ENCODE assay signal across 9 mouse cellular contexts in the genomic region with DNA sequence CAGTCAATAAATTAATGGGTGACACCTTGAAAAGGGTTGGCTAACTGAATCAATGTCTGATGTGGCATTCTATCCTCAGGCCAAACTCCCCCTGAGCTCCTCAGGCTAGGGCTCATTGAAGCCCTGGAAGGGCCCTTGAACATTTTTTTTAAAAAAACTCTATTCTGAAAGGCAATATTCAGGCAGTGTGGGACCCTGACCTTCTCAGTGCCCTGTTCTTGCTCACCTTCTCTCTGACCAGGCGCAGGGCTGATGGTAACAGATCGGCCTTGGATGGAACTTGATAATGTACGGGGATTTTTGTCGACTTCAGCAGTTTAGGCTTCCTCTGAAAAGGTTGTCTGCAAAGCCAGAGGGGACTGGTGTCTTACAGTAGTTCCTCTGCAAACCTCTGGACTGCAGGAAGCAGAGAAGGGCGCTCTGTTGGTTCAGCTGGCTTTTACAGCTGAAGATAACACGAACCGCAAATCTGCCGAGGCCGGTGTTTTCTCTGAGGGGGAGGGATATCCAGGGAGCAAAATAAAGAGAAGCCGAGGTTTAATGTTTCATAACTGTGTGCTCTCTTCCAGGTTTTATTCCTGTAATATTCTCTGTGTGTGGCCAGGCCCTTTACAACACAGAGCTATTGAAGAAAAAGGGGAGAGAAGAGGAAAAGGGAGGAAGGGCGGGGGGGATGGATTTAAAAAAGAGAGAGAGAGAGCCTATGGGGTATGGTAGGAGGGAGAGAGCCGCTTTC.
DNase-seq lines count a peak whose midpoint lies in the region; ATAC-seq and TF ChIP-seq lines count a peak whose summit lies in the region.
"Had no signal": no experiment of that assay in that cellular context is flagged by ENCODE, and none has a peak within 500 bp of the region (broad histone marks: within the 10 kb centered on the region; RNA-seq: fewer than 3 reads in every experiment).

No protein-coding gene starts in this region.

- no peaks in the 10 kb centered on the region for H3K9me3 ChIP-seq in hindbrain, embryonic 11.5 days (ENCODE audit: control insufficient read depth, low read length)
- no peaks in the 10 kb centered on the region for H3K9me3 ChIP-seq in hindbrain, embryonic 13.5 days
- peaks cover 6% of the 10 kb centered on the region; the same call in 1 of the 2 replicates for H3K9me3 ChIP-seq in embryonic facial prominence, embryonic 14.5 days (ENCODE audit: control insufficient read depth, low read length)
- H3K9me3 ChIP-seq in midbrain, embryonic 15.5 days: no peaks in the 10 kb centered on the region
- H3K9me3 ChIP-seq: hindbrain, embryonic 15.5 days had no signal

- WGBS in hindbrain, embryonic 11.5 days: 63% methylated on average over 12 of the region's 12 CpGs
- WGBS in hindbrain, embryonic 13.5 days: 69% methylated on average over 12 of the region's 12 CpGs
- 15% methylated on average over 12 of the region's 12 CpGs for WGBS in embryonic facial prominence, embryonic 14.5 days
- WGBS in midbrain, embryonic 15.5 days: 49% methylated on average over 12 of the region's 12 CpGs
- WGBS in lung, adult 2 months: 36% methylated on average over 12 of the region's 12 CpGs

- TF ChIP-seq CTCF in lung, adult 2 months (IDR thresholded peaks at IDR 0.05; ENCODE audit: insufficient read depth, low read length): no peak

- no peaks in the 10 kb centered on the region for H3K36me3 ChIP-seq in hindbrain, embryonic 11.5 days (ENCODE audit: control insufficient read depth, insufficient read depth, low read length)
- no peaks in the 10 kb centered on the region for H3K36me3 ChIP-seq in hindbrain, embryonic 13.5 days
- H3K36me3 ChIP-seq in embryonic facial prominence, embryonic 14.5 days (ENCODE audit: control insufficient read depth, insufficient read depth, low read length): no peaks in the 10 kb centered on the region
- H3K36me3 ChIP-seq in midbrain, embryonic 15.5 days (replicated peaks): no peaks in the 10 kb centered on the region
- H3K36me3 ChIP-seq: hindbrain, embryonic 15.5 days had no signal

- peak; percentile 29 for DNase-seq in hindbrain, embryonic 11.5 days (ENCODE audit: low spot score)
- peak; percentile 40 for DNase-seq in MN1 (ENCODE audit: low spot score)
- peak; percentile 74 for DNase-seq in embryonic facial prominence, embryonic 14.5 days (ENCODE audit: low spot score)
- no peak for DNase-seq in spleen, postnatal 14 days (ENCODE audit: low spot score in 2 of 2)
- no peak for DNase-seq in frontal cortex, postnatal 25 days (ENCODE audit: low spot score in 2 of 2)
- DNase-seq in lung, adult 2 months: no peak

- no peaks in the 10 kb centered on the region for H3K27me3 ChIP-seq in hindbrain, embryonic 11.5 days (ENCODE audit: control insufficient read depth, insufficient read depth, low read length)
- H3K27me3 ChIP-seq in hindbrain, embryonic 13.5 days: no peaks in the 10 kb centered on the region
- no peaks in the 10 kb centered on the region for H3K27me3 ChIP-seq in embryonic facial prominence, embryonic 14.5 days (replicated peaks; ENCODE audit: control insufficient read depth, insufficient read depth, low read length)
- H3K27me3 ChIP-seq in midbrain, embryonic 15.5 days (replicated peaks): no peaks in the 10 kb centered on the region
- H3K27me3 ChIP-seq: hindbrain, embryonic 15.5 days had no signal

- no peak overlapping the region for H3K9ac ChIP-seq in hindbrain, embryonic 11.5 days (ENCODE audit: low read depth, low read length)
- no peak overlapping the region for H3K9ac ChIP-seq in hindbrain, embryonic 13.5 days
- H3K9ac ChIP-seq in embryonic facial prominence, embryonic 14.5 days (ENCODE audit: low read depth, low read length): 0 out of 2 replicates have a peak overlapping the region, but pooled peaks have one; percentile 4
- no peak overlapping the region for H3K9ac ChIP-seq in midbrain, embryonic 15.5 days
- H3K9ac ChIP-seq: hindbrain, embryonic 15.5 days had no signal

- H3K4me3 ChIP-seq in hindbrain, embryonic 11.5 days (ENCODE audit: low read depth, low read length): no peak overlapping the region
- H3K4me3 ChIP-seq in hindbrain, embryonic 13.5 days: no peak overlapping the region
- H3K4me3 ChIP-seq in embryonic facial prominence, embryonic 14.5 days (ENCODE audit: low read depth, low read length): no peak overlapping the region
- no peak overlapping the region for H3K4me3 ChIP-seq in midbrain, embryonic 15.5 days
- no peak overlapping the region for H3K4me3 ChIP-seq in lung, adult 2 months (replicated peaks; ENCODE audit: extremely low read depth, low read depth, low read length)
- H3K4me3 ChIP-seq: hindbrain, embryonic 15.5 days had no signal

- ATAC-seq in hindbrain, embryonic 11.5 days (ENCODE audit: low FRiP score): no peak
- ATAC-seq in hindbrain, embryonic 13.5 days (ENCODE audit: low FRiP score): no peak
- peak; percentile 65; the same call in 1 of the 2 replicates for ATAC-seq in embryonic facial prominence, embryonic 14.5 days (ENCODE audit: low read depth)
- ATAC-seq in midbrain, embryonic 15.5 days (replicated peaks): peak; percentile 66; the same call in 1 of the 2 replicates

- TF ChIP-seq POLR2A in lung, adult 2 months (IDR thresholded peaks at IDR 0.05; ENCODE audit: borderline replicate concordance, extremely low read depth, low read depth, low read length): no peak

- H3K4me1 ChIP-seq in hindbrain, embryonic 11.5 days (replicated peaks; ENCODE audit: control insufficient read depth, insufficient read depth, low read length): no peaks in the 10 kb centered on the region
- 0 out of 2 replicates have a peak, but pooled peaks cover 3% of the 10 kb centered on the region for H3K4me1 ChIP-seq in hindbrain, embryonic 13.5 days (replicated peaks)
- peaks cover 13% of the 10 kb centered on the region; the same call in 1 of the 2 replicates for H3K4me1 ChIP-seq in embryonic facial prominence, embryonic 14.5 days (ENCODE audit: control insufficient read depth, insufficient read depth, low read length)
- peaks cover 13% of the 10 kb centered on the region for H3K4me1 ChIP-seq in midbrain, embryonic 15.5 days
- no peaks in the 10 kb centered on the region for H3K4me1 ChIP-seq in lung, adult 2 months (ENCODE audit: control insufficient read depth, insufficient read depth, low read length)
- H3K4me1 ChIP-seq: hindbrain, embryonic 15.5 days had no signal

- no peak overlapping the region for H3K4me2 ChIP-seq in hindbrain, embryonic 11.5 days (replicated peaks; ENCODE audit: low read depth, low read length)
- H3K4me2 ChIP-seq in hindbrain, embryonic 13.5 days: no peak overlapping the region
- H3K4me2 ChIP-seq in embryonic facial prominence, embryonic 14.5 days (ENCODE audit: low read depth, low read length): peak overlapping the region; percentile 25
- H3K4me2 ChIP-seq in midbrain, embryonic 15.5 days: no peak overlapping the region
- H3K4me2 ChIP-seq: hindbrain, embryonic 15.5 days had no signal

- no peak overlapping the region for H3K27ac ChIP-seq in hindbrain, embryonic 11.5 days (ENCODE audit: low read depth, low read length)
- no peak overlapping the region for H3K27ac ChIP-seq in hindbrain, embryonic 13.5 days
- 0 out of 2 replicates have a peak overlapping the region, but pooled peaks have one; percentile 3 for H3K27ac ChIP-seq in embryonic facial prominence, embryonic 14.5 days (replicated peaks; ENCODE audit: low read depth, low read length)
- H3K27ac ChIP-seq in midbrain, embryonic 15.5 days: peak overlapping the region; percentile 36
- H3K27ac ChIP-seq: hindbrain, embryonic 15.5 days had no signal

Comparison
In these comparisons a context has a peak if more than half of its experiments do, and no peak if none do; other contexts are left out.
1. ATAC-seq: peak in embryonic facial prominence, embryonic 14.5 days (single experiment) and midbrain, embryonic 15.5 days (single experiment); none in hindbrain, embryonic 11.5 days (single experiment) and hindbrain, embryonic 13.5 days (single experiment).
2. DNase-seq: peak in hindbrain, embryonic 11.5 days (single experiment), MN1 (single experiment) and embryonic facial prominence, embryonic 14.5 days (single experiment); none in spleen, postnatal 14 days (0 of 2), frontal cortex, postnatal 25 days (0 of 2) and lung, adult 2 months (single experiment).
3. H3K27ac ChIP-seq: peak in embryonic facial prominence, embryonic 14.5 days (single experiment) and midbrain, embryonic 15.5 days (single experiment); none in hindbrain, embryonic 11.5 days (single experiment) and hindbrain, embryonic 13.5 days (single experiment).